Mouse (Mus musculus) intestine, embryonic 14.5 days (tissue): ENCODE data around the gene Ddias. TPM values are rescaled to one million over a fixed set of nuclear protein-coding genes. Genes with fewer than 3 reads are reported as not detected.

Source experiments
- ATAC-seq: fragments of 200-750 bp; cut with Nextera tagmentation; replicated peaks from 2 replicates; pipeline ENCODE4 v1.8.0; 2017; ENCODE audit warnings: low read depth, moderate number of reproducible peaks, moderate TSS enrichment, moderate library complexity; ENCODE audit not compliant: low FRiP score, low TSS enrichment
- DNase-seq: peaks from one replicate; pipeline ENCODE4 v3.0.0-alpha.2; 2018; ENCODE audit warnings: low spot score
- H3K27ac ChIP-seq: fragments of 300-500 bp; sonication (generic); 2 replicates; pipeline ENCODE4 v1.5.1; 2014; ENCODE audit warnings: low read depth, mild to moderate bottlenecking, control low read depth
- H3K27me3 ChIP-seq: fragments of 300-500 bp; sonication (generic); replicated peaks from 2 replicates; pipeline ENCODE4 v1.6.1; 2014; ENCODE audit warnings: low read length, control low read depth; ENCODE audit not compliant: control insufficient read depth, insufficient read depth
- H3K36me3 ChIP-seq: fragments of 300-500 bp; sonication (generic); 2 replicates; pipeline ENCODE4 v1.6.1; 2014; ENCODE audit warnings: low read length, control low read depth; ENCODE audit not compliant: control insufficient read depth, insufficient read depth
- H3K4me1 ChIP-seq: fragments of 300-500 bp; sonication (generic); replicated peaks from 2 replicates; pipeline ENCODE4 v1.6.1; 2014; ENCODE audit warnings: low read length, control low read depth, mixed read lengths; ENCODE audit not compliant: control insufficient read depth, insufficient read depth
- H3K4me2 ChIP-seq: fragments of 300-500 bp; sonication (generic); 2 replicates; pipeline ENCODE4 v1.6.1; 2014; ENCODE audit warnings: low read length
- H3K4me3 ChIP-seq: fragments of 300-500 bp; sonication (generic); 2 replicates; pipeline ENCODE4 v1.5.1; 2014; ENCODE audit warnings: low read depth, low read length, control low read depth, mixed read lengths
- H3K9ac ChIP-seq: fragments of 300-500 bp; sonication (generic); 2 replicates; pipeline ENCODE4 v1.6.1; 2014; ENCODE audit warnings: mild to moderate bottlenecking, low read length
- H3K9me3 ChIP-seq: fragments of 300-500 bp; sonication (generic); 2 replicates; pipeline ENCODE4 v1.6.1; 2016; ENCODE audit warnings: low read length, control low read depth; ENCODE audit not compliant: control insufficient read depth
- whole genome bisulfite sequencing: fragments of 180-500 bp; shearing (Covaris S2); extraction: QIAGEN DNeasy Blood & Tissue Kit; methylation state at CpG from one replicate; pipeline ENCODE4 v1.1.7; 2014; 5-methylcytosine and 5-hydroxymethylcytosine counted together
- polyA plus RNA-seq: library from polyadenylated mRNA; unstranded; fragments of >200 nt; fragmentation: Nextera tagmentation; extraction: Ambion mirVana; gene quantifications from 2 replicates; pipeline ENCODE4 v1.2.1, GENCODE M21; 2014

The Ddias gene
- polyA plus RNA-seq, 1 experiment from 2014 or later = 12.7 TPM

GRCm38 (mm10) chr7:92819656-92820055, 54.4 kb downstream of the Ddias start:
- DNase-seq = no peak
- peaks cover 19% of the 10 kb centered on the region for H3K4me1 ChIP-seq
- 75% methylated on average over 11 of the region's 11 CpGs for WGBS
- no peak for ATAC-seq
- H3K9me3 ChIP-seq = no peaks in the 10 kb centered on the region
- H3K9ac ChIP-seq = no peak overlapping the region
- H3K4me3 ChIP-seq = no peak overlapping the region
- H3K27me3 ChIP-seq = no peaks in the 10 kb centered on the region
- no peak overlapping the region for H3K27ac ChIP-seq
- H3K4me2 ChIP-seq = no peak overlapping the region
- no peaks in the 10 kb centered on the region for H3K36me3 ChIP-seq

- ATAC-seq (no peak), DNase-seq (no peak)
- H3K4me1 ChIP-seq = peaks cover 18% of the 10 kb centered on the region
- H3K4me2 ChIP-seq = no peak overlapping the region
- no peak overlapping the region for H3K27ac ChIP-seq
- no peak overlapping the region for H3K9ac ChIP-seq
- H3K4me3 ChIP-seq = no peak overlapping the region
- 75% methylated on average over 9 of the region's 9 CpGs for WGBS
- H3K27me3 ChIP-seq = no peaks in the 10 kb centered on the region
- H3K36me3 ChIP-seq = no peaks in the 10 kb centered on the region
- H3K9me3 ChIP-seq = no peaks in the 10 kb centered on the region
These were observed 56.2 kb downstream of the Ddias start for GRCm38 (mm10) chr7:92817886-92818285.

GRCm38 (mm10) chr7:92817242-92817641, 56.8 kb downstream of the Ddias start:
- WGBS = 75% methylated on average over 2 of the region's 2 CpGs
- no peaks in the 10 kb centered on the region for H3K36me3 ChIP-seq
- ATAC-seq = no peak
- peaks cover 13% of the 10 kb centered on the region for H3K4me1 ChIP-seq
- DNase-seq = no peak
- H3K4me2 ChIP-seq = no peak overlapping the region
- H3K9ac ChIP-seq = no peak overlapping the region
- no peaks in the 10 kb centered on the region for H3K27me3 ChIP-seq
- no peak overlapping the region for H3K27ac ChIP-seq
- H3K4me3 ChIP-seq = no peak overlapping the region
- H3K9me3 ChIP-seq = no peaks in the 10 kb centered on the region

DNA sequence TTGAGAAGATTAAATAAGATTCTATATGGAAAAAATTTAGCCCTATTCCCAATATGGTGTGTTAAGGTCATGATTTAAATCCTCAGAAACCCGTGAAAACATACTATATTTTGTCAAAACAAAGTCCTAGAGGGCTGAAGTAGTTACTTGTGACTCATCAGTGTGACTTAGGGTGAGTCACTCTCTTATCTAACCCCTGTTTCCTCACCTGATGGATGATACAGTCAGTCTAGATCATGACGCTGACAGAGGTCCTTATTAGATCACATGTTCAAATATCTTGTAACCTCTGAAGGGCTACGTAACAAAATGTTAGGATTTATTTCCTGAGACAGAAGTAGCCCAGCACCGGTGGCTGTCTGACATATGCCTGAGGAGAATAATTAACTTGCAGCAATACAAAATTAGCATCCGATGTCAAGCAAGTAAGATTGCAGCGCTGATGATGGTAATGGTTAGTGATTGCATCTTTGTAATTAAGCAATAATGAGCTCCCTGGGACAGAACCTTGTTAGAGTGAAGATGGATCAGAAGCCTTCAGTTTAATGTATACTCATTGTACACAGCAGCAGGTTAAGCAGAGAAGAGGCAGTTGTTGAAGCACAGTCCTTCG, 62.3 kb downstream of the Ddias start:
- no peak for DNase-seq
- Histone ChIP-seq H3K4me1 (no peaks in the 10 kb centered on the region), H3K36me3 (no peaks in the 10 kb centered on the region), H3K4me3 (no peak overlapping the region), H3K27ac (no peak overlapping the region), H3K27me3 (no peaks in the 10 kb centered on the region), H3K9me3 (no peaks in the 10 kb centered on the region), H3K9ac (no peak overlapping the region), H3K4me2 (no peak overlapping the region)
- no peak for ATAC-seq
- 79% methylated on average over 7 of the region's 7 CpGs for WGBS

Other genes starting within 250 kb of the Ddias start
- 4.0 and 5.1 TPM in 2 replicates for gene Ankrd42, start 237.1 kb downstream of the Ddias start, polyA plus RNA-seq
- gene Pcf11, start 204.3 kb downstream of the Ddias start, polyA plus RNA-seq = 20.6 and 21.1 TPM in 2 replicates
- 19.1 and 23.4 TPM in 2 replicates for gene Rab30, start 132.6 kb downstream of the Ddias start, polyA plus RNA-seq
- gene Prcp, start 223 bp upstream of the Ddias start, polyA plus RNA-seq = 20.5 and 23.6 TPM in 2 replicates
- gene Fam181b, start 205.6 kb upstream of the Ddias start, polyA plus RNA-seq = 4.6 and 5.1 TPM in 2 replicates